Mouse (Mus musculus) B cell, adult 2 months (primary cell): ENCODE measurements around the gene Slc7a7.

Experiments used
- DNase-seq, 2 experiments: peaks; one replicate each; pipeline ENCODE4 v3.0.0; 2022

Gene Slc7a7

GRCm38 (mm10) chr14:54432078-54432836 is 14.7 kb upstream of the Slc7a7 start:
- peak; percentile 51 to 55 for DNase-seq

- no peak for DNase-seq
Observed at GRCm38 (mm10) chr14:54431334-54432077, 13.9 kb upstream of the Slc7a7 start, which contains the start of gene Mmp14. Gene Mmp14 (plus strand): TSS chr14:54431612.

GRCm38 (mm10) chr14:54430406-54431145 is 13.0 kb upstream of the Slc7a7 start:
- DNase-seq, result no peak

DNA sequence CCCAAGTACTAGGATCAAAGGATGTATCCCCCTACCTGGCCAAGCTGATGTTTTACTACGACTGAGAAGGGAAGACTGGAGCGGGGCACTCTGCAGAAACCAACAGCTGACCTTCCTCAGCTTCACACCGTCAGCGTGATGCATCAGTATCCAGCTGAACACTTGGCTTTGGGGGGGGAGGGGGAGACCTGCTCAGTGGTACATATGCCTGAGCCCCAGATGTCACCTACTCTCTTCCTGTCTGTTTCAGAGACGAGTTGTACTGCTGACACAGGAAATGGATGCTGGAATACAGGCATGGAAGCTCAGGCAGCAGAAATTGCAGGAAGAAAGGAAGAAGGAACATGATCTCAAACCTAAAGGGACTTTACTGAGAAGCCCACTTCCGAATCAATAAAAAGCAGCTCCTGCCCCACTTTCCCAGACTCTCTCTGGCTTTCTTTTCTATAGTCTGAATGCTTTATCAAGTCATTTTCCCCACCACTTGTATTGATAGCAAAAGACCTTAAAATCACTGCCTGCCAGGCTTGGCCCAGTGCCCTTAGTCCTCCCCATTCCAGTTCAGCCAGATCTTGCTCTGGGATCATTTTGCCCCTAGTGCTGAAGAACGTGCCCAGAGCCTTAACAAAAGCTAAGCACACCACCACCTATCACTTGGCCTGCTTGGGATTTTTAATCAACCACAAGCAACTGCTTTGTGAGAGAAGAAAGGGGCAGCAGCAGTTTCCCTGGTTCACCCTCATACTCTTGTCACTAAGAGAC is 11.9 kb upstream of the Slc7a7 start:
- DNase-seq, result no peak

GRCm38 (mm10) chr14:54428421-54428820 is 10.8 kb upstream of the Slc7a7 start:
- DNase-seq, result no peak

GRCm38 (mm10) chr14:54427696-54428095 is 10.1 kb upstream of the Slc7a7 start:
- DNase-seq, result no peak

GRCm38 (mm10) chr14:54426689-54427398 is 9.3 kb upstream of the Slc7a7 start, which contains the start of gene Mrpl52:
Gene Mrpl52 (plus strand): TSS chr14:54426909.
- DNase-seq, result peak; percentile 75 to 78

DNA sequence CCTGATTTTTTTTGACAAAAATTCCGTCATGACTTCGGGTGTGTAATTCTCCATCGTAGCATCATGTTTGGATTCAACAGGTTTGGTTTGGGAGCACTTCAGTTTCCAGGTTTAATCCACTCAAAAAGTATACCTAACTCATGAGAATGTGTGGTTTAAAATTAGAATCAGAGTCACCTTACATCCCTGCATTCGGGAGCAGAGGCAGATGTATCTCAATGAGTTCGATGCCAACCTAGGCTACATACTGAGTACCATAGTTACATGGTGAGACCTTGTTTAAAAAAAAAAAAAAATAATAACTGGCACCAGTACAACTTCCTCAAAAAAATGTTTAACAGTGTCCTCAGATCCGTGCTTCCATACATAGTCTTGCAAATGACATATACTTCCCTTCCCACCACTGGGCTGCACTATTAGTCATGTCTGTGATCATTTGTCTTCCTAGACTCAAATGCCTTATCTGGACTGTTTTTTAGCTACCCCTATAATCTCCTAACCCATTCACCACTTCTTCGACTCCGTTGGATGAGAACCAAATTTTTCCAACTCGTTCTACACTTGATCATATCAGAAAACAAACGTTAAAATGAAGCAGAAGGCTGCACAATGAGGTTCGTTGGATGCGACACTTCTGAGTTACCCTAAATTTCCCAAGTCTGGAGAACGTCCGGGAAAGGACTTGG is 8.6 kb upstream of the Slc7a7 start:
- DNase-seq, result peak in 1 of 2 experiments; percentile 37

DNA sequence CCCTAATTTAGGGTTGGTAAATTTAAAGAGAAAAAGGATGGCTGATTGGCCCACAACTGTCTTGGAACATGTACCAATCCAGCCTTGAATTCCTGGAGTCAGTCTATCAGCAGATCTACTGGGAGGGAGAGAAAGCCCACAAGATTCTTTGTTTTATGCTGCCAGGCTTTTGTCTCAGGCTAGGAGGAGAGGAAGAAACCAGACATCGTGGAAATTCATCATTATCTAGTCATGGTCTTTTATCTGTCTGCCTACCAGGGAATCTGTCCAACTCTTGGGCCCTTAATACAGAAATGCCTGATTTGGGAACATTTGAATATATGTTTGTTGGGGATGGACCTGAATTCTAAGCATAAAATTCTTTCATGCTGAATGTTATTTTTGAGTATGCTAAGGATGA is 8.0 kb upstream of the Slc7a7 start:
- DNase-seq, result no peak

DNA sequence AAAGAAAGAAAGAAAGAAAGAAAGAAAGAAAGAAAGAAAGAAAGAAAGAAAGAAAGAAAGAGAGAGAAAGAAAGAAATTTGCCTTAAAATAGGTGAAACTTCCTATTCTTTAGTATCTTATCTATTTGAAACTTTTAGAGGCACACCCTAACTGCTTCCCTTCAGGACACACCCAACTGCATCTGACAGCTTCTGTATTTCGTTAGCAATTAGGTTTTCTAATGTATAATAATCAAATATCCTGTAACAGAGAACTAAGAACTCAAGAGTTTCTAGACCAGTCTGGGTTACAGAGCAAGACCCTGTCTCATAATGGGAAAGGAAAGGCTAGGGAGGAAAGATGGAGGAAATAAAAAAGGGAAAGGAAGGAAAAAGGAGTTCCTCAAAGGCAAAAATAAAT is 7.1 kb upstream of the Slc7a7 start:
- DNase-seq, result no peak

DNA sequence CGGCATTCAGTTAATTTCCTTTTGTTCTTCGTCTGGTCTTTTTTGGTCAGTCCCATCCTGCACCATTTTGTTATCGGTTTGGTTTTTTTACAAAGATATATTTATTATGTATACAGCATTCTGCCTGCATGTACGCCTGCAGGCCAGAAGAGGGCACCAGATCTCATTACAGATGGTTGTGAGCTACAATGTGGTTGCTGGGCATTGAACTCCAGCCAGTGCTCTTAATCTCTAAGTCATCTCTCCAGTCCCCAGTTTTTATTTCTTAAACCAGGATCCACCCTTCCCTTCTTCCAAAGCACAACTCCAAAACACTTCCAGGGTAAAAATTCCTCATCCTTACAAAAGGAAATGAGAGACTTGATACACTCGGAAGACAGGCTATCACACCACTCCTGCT is 5.8 kb upstream of the Slc7a7 start:
- peak; percentile 57 to 61 for DNase-seq

DNA sequence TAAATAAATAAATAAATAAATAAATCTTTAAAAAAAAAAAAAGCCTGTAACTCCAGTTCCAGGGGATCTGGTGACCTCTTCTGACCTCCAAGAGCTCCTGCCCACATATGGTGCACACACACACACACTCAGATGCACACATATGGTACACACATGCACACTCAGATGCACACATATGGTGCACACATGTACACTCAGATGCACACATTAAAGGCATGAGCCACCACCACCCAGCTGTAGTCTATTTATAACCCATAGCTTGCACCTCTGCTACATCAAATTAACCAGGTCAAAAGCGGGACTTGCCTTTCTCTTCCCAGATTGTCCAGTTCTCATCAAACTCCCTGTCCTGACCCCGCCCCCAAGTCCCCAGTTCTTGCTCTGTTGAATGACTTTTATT is 3.4 kb upstream of the Slc7a7 start:
- no peak for DNase-seq

GRCm38 (mm10) chr14:54416830-54417229 is 750 bp downstream of the Slc7a7 start:
- DNase-seq, result no peak

- DNase-seq, result no peak
Observed at GRCm38 (mm10) chr14:54416229-54416775, 1.3 kb downstream of the Slc7a7 start.

GRCm38 (mm10) chr14:54415241-54416020 is 2.1 kb downstream of the Slc7a7 start:
- no peak for DNase-seq

GRCm38 (mm10) chr14:54413877-54414700 is 3.5 kb downstream of the Slc7a7 start:
- DNase-seq, result no peak

GRCm38 (mm10) chr14:54412629-54413170 is 4.9 kb downstream of the Slc7a7 start:
- no peak for DNase-seq

DNA sequence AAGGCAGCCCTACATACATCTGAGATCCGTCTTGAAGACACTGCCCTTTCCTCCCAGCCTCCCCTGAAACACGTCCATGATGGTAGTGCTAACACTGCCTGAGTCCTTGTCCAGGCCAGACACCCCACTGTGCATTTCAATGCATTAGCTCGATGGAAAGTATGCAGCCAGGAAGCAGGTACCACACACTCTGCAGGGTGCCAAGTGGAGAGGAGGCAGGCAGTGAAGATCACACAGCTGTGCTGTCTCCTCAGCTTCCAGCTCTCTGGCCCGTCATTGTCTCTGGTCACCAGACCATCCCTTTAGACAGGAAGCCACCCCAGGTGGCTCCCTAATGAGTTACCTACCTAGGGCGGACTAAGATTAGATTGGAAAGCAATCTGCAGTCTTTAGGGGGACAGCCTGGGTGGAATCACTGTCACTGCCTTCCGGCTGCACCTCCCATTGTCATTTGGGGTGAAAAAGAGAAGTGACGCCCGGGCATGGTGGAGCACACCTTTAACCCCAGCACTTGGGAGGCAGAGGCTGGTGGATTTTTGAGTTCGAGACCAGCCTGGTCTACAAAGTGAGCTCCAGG is 5.5 kb downstream of the Slc7a7 start:
- DNase-seq, result no peak
